Mouse (Mus musculus) cerebellum, adult 2 months (tissue): ENCODE measurements around the gene Ripor1.

Source experiments
- CTCF ChIP-seq: fragments of 200-500 bp; IDR thresholded peaks from 2 replicates; pipeline ENCODE4 v1.5.1; 2011; ENCODE audit warnings: low read depth, mild to moderate bottlenecking, control low read depth, low read length, moderate library complexity, borderline replicate concordance; ENCODE audit not compliant: insufficient read depth
- POLR2A ChIP-seq: fragments of 200-500 bp; IDR thresholded peaks from 2 replicates; pipeline ENCODE4 v1.6.1; 2011; ENCODE audit warnings: low read length, control low read depth, borderline replicate concordance; ENCODE audit not compliant: insufficient read depth

DNA sequence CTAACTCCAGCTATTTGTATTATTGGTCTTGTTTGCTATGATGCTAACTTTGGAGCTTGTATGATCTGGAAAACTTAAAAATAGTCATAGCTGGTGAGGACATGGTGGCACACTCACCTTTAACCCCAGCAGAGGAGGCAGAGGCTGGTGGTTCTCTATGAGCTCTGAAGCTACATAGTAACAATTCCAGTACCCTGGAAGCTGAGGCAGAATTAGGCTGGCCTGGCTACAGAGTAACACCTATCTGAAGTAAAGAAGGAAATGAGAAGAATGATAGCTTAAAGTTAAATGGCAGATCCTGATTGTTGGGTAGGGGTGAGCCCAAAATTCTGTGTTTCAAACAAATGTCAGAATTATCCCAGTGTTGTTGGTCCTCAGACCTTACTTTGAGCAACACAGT is 52.6 kb downstream of the Ripor1 start:
- TF ChIP-seq CTCF (no peak), POLR2A (no peak)
